Mouse (Mus musculus) kidney, postnatal 4 days (tissue): ENCODE measurements around the gene Etv3.
"Not testable (repeated sequence)": the region's sequence is repeated elsewhere in the genome, so short reads cannot be mapped to it uniquely, and the experiment has no call there.

Experiments used
- DNase-seq, 2 experiments: peaks; one replicate each; pipeline ENCODE4 v3.0.0; 2021; ENCODE audit warnings: mixed read lengths in 2 of 2

The Etv3 gene

DNA sequence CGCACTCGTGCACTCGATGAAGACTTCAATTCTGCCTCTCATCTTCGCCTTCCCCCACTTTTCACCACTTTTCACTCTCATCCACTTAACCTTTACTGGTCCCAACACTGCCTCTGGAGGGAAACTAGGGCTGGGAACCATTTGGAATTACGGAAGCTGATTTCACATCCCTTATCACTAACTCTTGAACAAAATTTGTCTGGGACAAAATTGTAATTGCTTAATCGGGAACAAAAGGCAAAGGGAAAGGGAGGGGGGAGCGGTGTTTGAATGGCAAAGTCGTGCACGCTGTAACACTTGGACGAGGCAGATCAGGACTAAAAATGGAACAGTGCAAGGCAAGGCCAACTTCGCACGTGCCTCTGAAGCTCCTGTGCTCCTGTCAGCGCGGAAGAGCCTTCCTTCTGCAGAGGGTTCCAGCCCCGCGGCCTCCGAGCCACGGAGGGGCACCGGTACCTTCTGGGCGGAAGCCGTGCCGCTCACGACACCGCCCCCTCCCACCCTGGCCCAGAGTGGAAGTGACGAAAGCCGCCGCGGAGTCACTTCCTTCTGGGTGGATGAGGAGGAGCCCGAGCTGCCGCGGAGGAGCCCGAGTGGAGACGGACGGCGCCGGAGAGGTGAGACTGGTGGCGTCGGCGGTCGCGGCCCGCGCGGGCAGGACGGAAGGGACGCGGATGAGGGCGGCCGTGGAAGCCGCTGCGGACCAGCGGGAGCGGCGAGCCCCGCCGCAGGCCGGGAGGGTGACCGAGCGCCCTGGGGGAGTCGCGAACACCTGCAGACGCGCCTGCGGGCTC, at the start of gene Etv3:
TSS of gene Etv3 (plus strand) at position 365 of the 794 bp plus-strand sequence.
- peak; percentile 92 to 95 for DNase-seq

DNA sequence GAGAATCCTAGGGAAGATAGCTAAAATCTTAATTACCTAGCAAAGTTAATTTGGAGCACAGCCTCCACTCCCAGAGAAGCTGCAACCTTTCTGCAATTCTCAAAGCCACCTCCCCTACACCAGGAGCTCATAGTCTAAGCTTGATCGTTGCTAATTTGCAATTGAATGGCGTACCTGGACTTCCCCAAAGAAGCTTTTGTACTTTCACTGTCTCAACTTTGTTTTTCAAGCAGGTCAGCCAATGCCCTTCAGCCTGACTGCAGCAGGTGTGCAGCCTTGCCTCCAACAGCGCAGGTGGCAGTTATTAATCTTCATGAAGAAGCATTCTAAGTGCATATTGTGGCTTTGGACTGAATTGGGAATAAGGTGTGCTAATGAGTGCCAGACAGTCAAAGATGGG, 47.3 kb upstream of the Etv3 start:
- not testable (repeated sequence) for DNase-seq

DNA sequence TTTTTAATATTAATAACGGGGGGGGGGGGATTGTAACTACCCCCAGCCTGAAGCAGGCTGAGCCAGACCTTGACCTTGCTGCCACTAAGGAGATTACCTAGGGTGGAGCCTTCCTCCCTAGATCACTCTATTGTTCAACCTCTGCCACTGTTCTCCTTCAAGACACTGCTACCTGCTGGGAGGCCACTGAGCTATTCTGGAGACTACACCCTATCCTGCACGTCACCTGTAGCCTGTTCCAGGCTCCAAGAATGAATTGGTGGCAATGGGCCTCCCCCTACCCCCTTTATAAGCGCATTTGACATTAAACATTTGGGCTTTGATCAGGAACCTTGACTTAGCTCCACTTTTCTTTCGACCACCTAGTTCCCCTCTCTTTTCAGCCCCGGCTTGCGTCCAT, 46.6 kb upstream of the Etv3 start:
- DNase-seq = not testable (repeated sequence)

DNA sequence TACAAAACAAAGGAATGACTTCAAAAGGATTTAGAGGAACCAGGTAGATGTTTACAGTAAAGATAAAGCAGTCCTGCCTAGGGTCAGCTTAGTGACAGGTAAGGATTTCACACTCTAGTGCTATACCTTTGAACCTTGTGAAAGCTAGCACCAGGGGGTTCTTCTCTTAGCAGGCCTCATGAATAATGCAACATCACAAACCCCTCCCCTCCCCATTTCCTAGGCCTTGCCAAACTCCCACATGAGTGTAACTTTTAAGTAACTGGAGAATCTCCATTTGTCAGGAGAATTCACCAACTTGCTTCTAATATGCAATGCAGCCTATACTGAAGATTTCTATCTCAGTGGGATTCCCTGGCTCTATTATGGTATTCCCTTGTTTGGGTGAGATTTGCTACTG, 46.0 kb upstream of the Etv3 start:
- not testable (repeated sequence) for DNase-seq

DNA sequence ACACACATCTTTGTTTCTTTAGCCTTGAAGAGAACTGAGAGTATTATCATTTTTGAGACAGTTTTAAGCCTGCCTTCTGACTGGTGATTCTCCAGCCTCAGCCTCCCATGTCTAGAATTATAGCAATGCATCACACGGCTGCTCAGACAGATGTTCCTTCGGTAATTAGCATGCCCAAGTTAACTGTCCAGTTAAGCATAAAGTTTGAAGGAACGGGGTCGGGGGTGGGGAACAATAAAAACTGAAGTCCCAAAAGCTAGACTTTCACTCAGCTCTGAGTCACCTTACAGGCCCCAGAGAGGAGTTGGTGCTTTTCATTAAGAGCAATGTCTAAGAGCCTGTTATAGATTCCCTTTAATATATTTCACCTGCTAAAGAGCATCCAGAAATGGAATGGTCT, 37.8 kb upstream of the Etv3 start:
- DNase-seq = no peak

DNA sequence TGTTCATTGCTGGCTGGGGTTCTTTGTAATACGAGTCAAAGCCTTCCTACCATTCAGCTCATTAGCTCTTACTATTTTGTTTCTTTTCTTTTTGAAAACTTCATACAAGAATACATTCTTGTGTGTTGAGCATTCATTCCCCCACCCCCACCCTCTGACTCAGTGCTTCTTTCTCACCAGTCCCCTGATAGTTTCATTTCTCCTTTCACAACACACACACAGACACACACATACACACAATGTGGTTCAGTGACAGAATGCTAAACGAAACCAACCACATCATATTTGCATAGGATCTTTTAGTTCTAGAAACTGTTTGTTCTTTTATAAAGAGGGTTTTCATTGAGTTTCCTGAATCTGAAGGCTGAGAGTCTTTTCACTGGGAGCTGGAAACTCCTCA, 37.3 kb upstream of the Etv3 start:
- no peak for DNase-seq

DNA sequence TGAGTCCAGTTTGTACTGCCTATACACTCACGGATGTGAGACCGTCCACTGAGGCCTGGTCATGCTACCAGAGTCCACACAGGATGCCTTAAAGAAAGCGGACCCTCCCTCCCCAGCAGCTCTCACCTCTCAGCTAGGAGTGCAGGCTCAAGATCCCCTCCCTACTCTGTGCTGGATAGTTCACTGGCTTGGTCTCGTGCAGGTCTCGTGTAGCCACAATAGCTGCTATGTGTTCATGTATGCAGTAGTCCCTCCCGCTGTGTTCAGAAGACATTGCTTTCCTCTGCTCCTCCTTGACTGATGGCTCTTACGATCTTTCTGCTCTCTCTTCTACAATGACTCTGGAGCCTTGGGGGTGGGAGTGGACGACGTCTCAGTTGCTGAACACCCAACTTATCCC, 26.9 kb upstream of the Etv3 start:
- no peak for DNase-seq

DNA sequence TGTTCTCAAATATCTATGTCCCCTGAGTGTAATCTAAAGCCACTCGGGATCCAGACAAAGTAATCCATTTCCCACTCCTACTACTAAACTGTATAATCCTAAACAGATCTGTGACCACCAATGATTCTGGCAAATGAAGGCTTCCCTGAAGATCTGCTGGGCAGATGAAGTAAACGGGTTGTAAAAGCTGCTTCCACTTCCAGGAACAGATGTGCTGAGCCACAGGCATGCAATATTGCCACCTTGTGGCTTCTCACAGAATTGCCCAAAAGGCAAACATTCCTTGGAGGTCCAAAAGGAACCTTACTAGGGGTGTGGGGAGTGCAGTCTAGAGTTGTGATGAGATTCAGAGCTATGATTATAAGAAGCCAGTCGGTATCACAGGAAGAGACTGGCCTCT, 26.1 kb upstream of the Etv3 start:
- DNase-seq = peak; percentile 80 to 84

DNA sequence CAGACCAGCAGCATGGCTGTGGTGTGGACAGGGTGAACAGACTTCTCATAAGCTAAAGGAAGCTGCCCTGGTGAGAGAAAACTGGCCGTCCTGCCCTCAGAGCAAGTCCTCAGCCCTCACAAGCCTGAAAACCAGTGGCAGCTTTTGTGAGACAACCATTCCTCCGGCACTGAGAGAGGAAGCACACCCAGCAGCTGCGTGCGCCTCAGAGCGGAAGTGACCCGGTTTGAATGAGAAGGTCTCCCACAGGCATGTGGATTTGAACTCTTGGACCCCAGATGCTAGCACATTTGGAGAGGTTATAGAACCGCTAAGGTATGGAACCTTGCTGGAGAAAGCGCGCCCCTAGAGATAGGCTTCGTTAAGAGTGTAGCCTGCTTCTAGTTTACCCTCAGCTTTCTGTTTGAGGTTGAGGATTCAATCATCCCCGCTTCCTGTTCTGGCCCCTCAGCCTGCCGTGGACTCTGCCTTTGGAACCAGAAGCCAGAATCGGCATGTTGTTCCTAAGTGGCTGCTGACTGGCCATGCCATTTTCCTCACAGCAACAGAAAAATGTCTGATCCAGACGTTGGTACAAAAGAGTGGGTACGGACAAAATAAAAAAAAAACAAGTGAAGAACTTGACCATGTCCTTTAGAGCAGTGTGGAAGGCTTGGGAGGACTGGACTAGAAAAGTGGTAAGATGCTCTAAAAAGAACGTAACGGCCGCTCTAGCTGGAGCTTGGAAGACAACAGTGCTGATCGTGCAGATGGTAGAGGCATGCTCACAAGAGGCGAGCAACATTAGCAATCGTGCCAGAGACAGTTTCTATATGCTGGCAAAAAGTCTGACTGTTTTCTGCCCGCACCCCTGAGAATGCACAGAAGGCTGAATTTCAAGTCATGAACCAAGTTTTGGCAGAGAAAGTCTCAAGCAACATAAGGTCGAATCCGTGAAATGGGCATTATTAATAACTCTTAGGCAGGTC, 24.8 kb upstream of the Etv3 start:
- no peak for DNase-seq

DNA sequence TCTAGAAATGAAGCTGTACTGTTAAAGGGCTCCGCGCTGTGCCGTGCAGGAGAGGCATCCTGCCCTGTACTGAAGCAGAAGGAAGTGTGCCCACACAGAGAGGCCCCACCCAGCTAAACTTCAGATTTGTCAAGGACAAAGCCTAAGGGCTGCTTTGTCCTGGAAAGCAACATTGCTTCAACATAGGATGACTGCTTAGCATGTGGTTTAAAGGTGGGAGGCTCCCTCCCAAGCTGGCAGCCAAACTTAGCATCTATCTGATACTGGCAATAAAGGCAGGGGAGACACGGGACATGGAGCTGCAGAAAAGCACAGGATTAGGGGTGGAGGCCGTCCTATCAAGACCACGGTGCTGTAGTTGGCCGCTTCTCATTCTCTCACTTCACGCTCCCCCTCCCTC, 24.1 kb upstream of the Etv3 start:
- DNase-seq = no peak

DNA sequence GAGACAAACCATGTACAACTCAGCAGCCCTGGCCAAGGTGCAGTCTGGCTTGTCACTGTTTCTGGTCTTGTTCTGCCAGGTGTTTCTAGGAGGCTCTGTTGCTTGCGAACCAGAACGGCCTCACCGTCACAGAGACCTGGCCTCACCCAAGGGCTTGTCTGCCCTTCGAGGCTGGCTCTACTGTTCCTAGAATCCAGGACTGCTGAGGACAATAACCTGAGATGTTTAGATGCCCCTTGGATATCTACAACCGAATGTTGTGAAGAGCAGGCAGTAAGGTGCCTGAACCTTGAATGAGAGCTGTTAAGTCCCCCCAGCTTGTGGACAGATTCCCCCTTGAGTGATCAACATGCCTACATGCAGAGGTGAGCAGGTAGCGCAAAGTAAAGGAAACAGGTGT, 22.4 kb upstream of the Etv3 start:
- DNase-seq = no peak

DNA sequence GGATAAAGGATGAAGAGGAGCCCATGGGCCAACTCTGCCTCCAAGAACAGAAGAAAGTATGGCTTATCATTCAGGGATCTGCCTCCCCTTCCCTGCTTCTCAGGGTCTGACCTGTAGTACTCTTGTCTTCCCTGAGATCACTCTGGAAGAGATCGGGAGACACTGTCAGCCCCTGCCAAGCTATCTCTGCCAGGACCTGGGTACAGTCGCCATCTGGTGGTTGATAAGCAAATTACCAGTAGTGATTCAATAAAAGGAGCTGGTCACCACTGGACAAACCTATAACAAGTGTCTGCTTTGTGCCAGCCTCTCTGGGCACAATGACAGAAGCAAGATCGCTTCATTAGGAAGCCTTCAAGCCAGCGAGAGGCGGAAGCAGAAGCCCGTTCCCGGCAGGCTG, 20.9 kb upstream of the Etv3 start:
- peak; percentile 40 to 54 for DNase-seq

DNA sequence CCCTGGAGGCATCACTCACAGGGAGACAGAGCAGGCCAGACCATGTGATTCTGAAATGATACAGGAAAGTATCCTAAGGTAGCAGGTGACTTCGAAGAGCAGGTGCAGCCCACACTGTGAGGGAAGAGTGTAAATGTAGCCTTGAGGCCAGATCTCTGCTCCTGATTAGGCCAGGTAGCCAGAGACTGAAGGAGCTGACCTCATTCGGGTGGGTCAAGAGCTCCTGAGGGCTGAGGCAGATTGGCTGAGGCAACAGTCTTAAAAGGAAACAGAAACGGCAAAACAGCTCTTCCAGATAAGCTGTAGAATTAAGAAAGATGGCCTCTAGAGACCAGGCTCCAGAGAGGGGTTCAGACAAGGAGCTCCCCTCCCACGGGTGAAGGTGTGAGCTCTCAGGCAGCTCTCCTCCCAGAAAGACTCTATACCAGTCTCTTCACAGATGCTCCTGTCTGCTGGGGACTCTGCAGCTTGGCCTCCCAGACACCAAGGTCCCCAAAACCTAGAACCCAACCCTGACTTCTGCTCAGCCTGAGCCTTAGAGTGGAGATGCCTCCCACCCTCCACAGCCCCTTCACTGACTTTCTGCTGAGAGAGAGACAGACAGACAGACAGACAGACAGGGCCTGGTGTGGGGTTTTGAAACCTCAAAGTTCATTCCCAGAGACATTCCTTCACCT, 20.3 kb upstream of the Etv3 start:
- no peak for DNase-seq

DNA sequence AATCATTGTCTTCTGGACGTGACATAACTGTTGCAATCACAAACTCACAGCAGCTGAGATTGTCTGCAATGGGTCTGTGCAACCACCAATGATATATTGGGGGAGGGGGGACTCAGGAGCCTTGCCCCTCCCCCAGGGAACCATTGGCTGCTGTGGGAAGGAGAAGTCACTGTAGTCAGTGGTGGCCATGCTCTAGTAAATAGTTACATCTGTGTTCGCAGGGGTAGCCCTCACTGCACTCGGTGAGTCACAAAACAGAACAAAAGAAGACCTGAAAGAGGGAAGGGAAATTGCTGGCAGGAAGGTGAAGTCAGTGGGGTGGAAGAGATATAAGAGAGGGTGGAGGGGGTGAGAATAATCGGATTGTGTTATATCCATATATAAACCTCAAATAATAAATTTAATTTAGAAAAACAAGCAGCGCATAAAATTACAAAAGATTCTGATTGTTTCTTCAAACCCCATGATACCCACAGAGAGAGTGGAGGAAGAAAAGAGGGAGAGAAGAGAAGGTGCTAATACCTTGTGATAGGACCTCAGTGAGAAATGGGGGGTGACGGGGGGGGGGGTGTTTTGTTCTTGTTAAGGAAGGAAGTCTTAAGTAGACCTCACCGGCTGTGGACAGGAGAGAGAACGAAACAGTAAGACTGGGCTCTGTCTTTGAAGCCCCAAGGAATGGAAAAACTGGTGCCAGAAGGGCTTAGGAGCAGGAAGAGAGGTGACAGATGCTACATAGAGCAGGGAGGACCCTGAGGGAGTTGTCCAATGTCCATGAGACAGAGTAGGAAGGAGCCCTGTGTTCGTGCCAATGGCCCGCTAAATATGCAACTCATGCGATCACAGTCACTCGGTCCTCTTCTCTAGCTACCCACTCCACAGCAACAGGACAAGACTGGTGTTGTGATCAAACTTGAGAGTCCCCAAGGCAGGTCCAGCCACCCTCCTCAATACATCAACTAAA, 18.5 kb upstream of the Etv3 start:
- no peak for DNase-seq

DNA sequence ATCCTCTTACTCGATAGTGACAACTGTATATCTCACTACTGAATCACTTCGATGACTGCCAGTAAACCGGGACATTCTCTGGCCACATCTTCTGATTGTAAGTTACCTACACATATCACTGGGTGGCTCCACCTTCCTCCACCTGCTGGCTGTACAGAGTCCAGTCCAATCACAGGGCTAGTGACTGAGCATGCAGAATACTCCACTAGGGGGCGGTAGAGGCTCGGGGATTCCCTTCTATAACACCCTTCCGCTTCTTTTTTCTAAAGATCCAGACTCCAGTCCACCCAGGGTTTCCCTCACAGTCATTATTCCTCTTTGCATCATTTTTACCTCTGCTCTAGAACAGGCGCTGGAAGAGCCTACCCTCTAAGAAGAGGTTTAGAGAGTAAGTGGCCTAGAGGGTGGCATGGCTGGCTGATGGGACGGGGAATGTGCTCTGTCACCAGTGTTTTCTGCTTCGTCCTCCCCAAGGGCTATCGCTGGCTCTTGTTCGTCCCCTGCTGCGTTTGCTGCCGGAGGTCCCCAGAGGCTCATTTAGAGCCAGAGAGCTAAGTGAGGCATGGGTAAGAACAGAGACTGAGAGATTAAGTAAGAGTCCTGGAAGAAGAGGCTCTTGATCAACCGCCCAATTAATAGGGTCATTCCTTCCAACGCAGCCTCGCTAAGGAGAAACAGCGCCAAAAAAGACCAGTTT, 16.9 kb upstream of the Etv3 start:
- peak; percentile 92 to 93 for DNase-seq

DNA sequence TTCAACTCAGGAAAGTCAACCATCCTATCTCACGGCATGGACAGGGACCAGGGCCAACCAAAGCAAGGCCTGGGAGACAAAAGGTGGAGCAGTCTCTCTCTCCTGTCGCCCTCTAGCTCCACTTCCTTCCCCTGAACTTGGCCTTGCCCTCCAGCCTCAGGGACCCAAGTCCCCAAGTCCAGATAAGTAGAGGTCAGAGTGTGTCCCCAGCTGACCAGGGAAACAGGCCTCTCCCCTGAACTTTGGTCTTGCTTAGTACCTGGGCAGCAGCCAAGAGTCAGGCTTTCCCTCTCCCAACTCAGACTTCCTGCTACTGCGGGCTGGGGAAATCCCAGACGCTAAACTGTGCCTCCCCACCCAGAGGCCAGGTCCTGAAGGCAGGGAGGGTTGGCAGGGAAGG, 16.1 kb upstream of the Etv3 start:
- DNase-seq = peak; percentile 44 to 68

DNA sequence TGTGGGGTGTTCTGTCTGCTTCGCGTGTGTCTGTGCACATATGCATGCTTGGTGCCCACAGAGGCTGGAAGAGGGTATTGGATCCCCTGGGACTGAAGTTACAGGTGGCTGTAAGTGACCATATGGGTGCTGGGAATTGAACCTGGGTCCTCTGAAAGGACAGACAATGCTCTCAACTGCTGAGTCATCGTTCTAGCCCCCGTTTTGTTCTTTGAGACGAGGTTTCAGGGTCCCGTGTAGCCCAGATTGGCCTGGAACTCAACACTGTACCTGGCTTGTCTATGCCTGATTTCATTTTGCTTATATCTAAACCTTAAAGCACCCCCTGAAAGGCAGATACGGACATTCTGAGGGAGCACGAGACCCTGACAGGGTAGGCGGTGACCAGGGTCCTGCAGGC, 14.4 kb upstream of the Etv3 start:
- no peak for DNase-seq

DNA sequence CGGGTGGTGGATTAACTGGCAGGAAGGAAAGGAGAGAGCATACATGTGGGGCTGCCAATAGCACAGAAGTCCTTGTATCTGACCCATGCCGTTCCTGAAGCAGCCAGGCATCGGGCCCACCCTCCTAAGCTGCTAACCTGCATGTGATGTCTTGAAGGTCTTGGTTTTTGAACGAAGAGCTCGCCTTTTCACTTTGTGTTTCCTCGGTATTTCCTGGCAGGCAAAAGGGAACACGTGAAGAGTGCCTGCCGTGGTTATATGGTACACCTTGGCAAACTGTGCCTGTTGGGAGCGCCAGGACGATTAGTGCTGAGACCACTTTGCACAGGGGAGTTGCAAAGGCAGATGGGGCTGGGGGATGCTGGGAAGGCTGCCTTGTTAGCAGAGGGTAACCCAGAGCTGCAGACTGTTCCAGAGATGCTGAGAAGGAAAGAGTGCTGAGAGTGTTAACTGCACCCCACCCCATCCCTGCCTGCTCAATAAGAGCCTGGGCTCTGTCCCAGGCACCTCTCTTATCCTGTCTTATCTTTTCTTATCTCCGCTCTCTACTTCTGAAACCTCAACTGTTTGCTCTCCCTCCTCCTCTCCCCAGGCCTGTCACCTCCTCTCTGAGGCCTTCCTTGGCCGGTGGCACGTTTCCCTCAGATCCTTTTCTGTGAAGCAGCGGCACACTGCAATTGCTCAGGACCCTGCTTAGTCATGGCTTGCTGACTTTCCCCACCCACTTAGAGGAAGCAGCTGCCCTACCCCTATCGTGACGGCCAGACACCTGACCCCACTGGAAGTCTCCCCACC, 13.0 kb upstream of the Etv3 start:
- DNase-seq = no peak

DNA sequence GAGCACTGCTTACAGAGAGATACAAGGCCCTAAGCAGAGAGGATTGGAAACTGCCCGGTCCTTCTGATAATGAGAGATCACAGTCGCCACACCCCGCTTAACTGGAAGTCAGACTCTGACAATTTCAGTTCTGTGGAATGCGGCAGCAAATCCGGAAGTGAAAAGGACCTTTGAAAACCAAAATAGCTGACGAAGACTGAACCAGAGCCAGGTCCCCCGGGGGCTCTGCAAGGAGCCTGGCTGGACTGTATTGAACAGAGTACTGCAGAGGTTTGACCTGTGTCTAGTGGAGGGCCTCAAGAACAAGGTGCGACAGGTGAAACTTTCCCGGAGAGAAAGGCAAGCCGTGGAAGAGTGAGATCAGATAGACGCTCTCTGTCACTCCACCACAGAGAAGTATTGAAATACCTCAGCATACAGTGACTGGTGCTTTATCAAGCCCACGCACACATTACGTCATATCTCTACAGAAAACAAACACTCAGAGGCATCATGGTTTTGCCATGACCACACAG, 9.6 kb upstream of the Etv3 start:
- peak; percentile 28 to 54 for DNase-seq

DNA sequence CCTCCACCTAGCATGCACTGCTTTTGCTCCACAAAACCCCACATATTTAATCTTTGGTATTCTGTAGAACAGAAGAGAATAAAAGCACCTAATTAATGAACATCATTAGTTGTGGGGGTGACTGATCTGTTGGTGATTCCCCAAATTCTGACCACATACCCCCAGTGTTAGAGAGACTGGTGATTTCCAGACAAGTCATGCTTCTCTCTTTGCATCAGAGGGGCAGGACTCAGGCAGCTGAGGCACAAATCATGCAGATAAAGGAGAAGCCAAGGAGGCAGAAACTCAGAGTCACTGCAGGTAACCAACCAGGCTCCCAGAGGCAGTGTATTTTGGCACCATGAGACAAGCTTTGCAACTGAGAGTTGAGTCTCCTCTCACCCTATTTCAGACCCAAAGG, 6.8 kb upstream of the Etv3 start:
- DNase-seq = no peak
